Mouse (Mus musculus): Measurements from ENCODE around the gene Mad1l1.

DNA sequence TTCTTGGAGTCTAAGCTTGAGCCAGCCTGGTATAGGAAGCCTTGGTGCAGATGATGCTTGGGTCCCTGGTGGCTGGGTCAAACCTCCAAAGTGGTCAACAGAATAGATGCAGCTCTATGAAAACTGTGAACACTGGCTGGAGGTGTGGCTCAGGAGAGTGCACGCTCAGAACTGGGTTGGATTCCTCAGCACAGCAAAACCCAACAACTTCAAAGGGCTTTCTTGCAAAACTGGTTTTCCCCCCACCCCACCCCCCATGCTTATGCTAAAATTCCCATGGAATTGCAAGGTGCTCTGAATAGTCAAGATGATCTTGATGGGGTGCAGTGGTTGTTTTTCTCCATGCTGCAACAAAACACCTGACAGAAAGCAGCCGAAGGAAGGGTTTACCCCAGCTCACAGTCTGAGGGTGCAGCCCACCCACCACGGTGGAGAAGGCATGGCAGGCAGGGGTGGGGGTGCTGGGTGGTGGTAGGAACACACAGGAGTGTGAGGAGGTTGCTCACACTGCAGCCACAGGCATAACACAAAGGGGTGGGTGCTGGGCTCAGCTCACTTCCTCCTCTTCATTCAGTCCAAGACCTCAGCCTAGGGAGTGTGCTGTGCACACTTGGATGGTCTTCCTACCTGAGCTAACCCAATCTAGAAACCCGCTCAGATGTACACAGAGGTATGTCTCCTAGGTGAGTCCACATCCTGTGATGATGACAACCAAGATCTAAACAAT lies 197.5 kb downstream of the Mad1l1 start:
- no peak for TF ChIP-seq CTCF (IDR thresholded peaks at IDR 0.05; ENCODE audit: control insufficient read depth, insufficient read depth, insufficient read length)
- no peak for TF ChIP-seq USF1 (IDR thresholded peaks at IDR 0.05; ENCODE audit: low read depth)
- no peak for TF ChIP-seq MAX (IDR thresholded peaks at IDR 0.05)

Measured in C2C12 (cell line).